Mouse (Mus musculus) gastrocnemius, postnatal 36 days (tissue): ENCODE measurements at regions not wholly inside any gene's neighbourhood (a gene's known extent, or its start where the extent isn't known, plus 50 kb on each side); places are given as distances from the start of the nearest gene placed in this dataset.

Experiments
- DNase-seq, 2 experiments: peaks; one replicate each; pipeline ENCODE4 v3.0.0; 2022
- intact Hi-C: fragments of 180-260 bp; cut with DNase I; formaldehyde crosslinking; loops from one replicate; pipeline ENCODE4 v1.15.1; 2025

GRCm38 (mm10) chr15:7683235-7683974 lies 127.2 kb upstream of the Gdnf start:
- intact Hi-C loops, result no loop called here

GRCm38 (mm10) chr15:7691251-7691650 lies 119.4 kb upstream of the Gdnf start:
- no peak for DNase-seq
- intact Hi-C loops, result no loop called here

More at GRCm38 (mm10) chr15:7683235-7683974, 127.2 kb upstream of the Gdnf start:
- DNase-seq, result no peak

- intact Hi-C loops, result no loop called here
These were observed 118.5 kb upstream of the Gdnf start for GRCm38 (mm10) chr15:7692096-7692495.

GRCm38 (mm10) chr15:7694037-7694436 lies 116.6 kb upstream of the Gdnf start:
- no peak for DNase-seq
- intact Hi-C loops, result no loop called here

More at GRCm38 (mm10) chr15:7692096-7692495, 118.5 kb upstream of the Gdnf start:
- no peak for DNase-seq

DNA sequence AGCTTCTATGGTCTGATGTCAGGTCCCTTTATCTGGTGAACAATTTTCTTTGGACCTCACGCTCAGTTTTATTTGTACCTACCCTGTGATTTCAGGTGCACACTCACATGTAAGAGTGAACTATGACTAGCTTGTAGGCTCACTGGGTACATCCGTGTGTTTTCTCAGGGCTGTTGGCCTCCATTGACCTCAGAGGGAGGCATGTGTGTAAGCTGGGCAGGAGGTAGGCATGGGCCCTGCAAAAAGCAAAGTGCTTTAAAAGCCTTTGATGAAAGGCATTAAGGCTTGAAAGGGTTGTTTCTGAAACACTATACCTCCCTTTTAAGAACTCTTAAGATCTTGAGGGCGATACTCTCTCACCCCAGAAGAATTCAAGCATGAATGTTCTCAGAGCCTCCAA lies 112.9 kb upstream of the Gdnf start:
- no peak for DNase-seq
- intact Hi-C loops, result no loop called here

- intact Hi-C loops, result no loop called here
- no peak for DNase-seq
These were observed 101.8 kb upstream of the Gdnf start for GRCm38 (mm10) chr15:7708836-7709235.

GRCm38 (mm10) chr15:7714641-7715040 lies 96.0 kb upstream of the Gdnf start:
- intact Hi-C loops, result no loop called here
- DNase-seq, result no peak

- intact Hi-C loops, result no loop called here
These were observed 94.5 kb upstream of the Gdnf start for GRCm38 (mm10) chr15:7716188-7716587.

DNA sequence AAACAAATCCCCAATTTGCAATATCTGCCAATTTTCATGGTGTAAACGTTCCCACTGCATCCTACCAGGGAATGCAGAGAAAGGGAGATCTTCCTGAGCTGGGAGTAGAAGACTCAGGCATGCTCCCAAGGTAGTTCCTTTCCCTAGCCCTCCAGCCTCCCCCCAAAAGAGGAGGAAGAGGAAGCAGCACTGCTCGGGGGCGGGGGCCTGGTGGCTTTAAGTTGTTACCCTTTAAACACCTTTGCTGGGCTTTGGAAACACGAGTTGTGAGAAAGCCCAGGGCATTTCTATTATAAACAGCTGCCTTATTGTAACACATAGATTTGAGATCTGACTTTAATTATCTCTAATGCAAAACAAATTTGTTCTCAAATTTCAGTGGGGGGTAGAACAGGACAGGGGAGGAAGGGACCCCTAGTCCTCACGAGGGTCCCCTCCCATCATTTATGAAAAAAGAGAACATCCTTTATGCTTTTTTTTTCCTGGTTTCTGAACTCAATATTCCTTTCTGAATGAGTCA lies 87.4 kb upstream of the Gdnf start:
- DNase-seq, result no peak
- intact Hi-C loops, result no loop called here

More at GRCm38 (mm10) chr15:7716188-7716587, 94.5 kb upstream of the Gdnf start:
- no peak for DNase-seq

- no peak for DNase-seq
- intact Hi-C loops, result no loop called here
These were observed 86.9 kb upstream of the Gdnf start for GRCm38 (mm10) chr15:7723770-7724169.

GRCm38 (mm10) chr15:7725505-7725904 lies 85.1 kb upstream of the Gdnf start:
- DNase-seq, result no peak
- intact Hi-C loops, result no loop called here

GRCm38 (mm10) chr15:7747586-7747985 lies 63.1 kb upstream of the Gdnf start:
- intact Hi-C loops, result no loop called here

DNA sequence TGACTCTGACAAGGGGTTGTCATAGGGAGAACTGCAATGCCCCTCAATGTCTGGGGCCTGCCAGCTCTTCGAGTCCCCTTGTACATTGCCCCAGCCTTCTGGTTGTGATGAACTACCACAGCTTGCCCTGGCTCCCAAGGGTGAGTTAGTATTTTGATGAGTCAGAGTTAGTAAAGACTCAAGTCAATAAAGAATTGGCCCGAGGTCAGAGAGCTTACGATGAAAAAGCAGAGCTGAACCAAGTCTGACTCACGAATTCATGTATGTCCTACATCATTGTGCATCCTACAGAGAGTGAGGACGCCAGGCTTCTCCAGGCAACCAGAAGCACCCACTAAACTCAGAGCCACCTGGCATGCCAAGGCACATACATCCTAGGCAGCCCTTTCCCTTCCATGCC lies 60.2 kb upstream of the Gdnf start:
- intact Hi-C loops, result no loop called here

More at GRCm38 (mm10) chr15:7747586-7747985, 63.1 kb upstream of the Gdnf start:
- no peak for DNase-seq

More for the DNA sequence above, 60.2 kb upstream of the Gdnf start:
- no peak for DNase-seq
